Mouse (Mus musculus): Measurements from ENCODE around the gene Fyb2. TPM values are rescaled to one million over a fixed set of nuclear protein-coding genes. Genes with fewer than 3 reads are reported as not detected.

Fyb2 gene
- polyA plus RNA-seq, 1 experiment from 2014 or later = 0.32 TPM

DNA sequence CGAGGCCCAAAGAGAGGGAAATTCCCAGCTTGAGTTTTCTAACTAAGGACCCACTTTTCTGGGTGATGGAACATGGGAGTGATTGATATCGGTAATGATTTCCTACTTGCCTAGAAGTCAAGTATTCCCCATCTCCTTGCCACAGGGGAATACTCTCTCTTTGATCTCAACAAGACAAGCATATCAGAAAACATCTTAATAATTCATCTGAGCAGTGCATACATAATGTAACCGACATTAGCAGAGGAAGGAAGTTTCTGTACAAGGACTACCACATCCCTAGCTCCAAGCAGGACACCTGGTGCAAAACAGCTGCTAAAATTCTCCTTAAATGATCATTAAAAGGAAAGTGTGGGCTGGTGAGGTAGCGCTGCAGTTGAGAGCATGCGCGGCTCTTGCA lies 8.2 kb upstream of the Fyb2 start:
- ATAC-seq (replicated peaks) = peak; percentile 74
- Histone ChIP-seq H3K9me3 (no peaks in the 10 kb centered on the region), H3K4me1 (no peaks in the 10 kb centered on the region), H3K36me3 (replicated peaks) (no peaks in the 10 kb centered on the region), H3K4me2 (no peak overlapping the region), H3K27ac (no peak overlapping the region), H3K27me3 (replicated peaks) (no peaks in the 10 kb centered on the region), H3K4me3 (no peak overlapping the region), H3K9ac (no peak overlapping the region)
- WGBS = 75% methylated on average over 6 of the region's 6 CpGs

DNA sequence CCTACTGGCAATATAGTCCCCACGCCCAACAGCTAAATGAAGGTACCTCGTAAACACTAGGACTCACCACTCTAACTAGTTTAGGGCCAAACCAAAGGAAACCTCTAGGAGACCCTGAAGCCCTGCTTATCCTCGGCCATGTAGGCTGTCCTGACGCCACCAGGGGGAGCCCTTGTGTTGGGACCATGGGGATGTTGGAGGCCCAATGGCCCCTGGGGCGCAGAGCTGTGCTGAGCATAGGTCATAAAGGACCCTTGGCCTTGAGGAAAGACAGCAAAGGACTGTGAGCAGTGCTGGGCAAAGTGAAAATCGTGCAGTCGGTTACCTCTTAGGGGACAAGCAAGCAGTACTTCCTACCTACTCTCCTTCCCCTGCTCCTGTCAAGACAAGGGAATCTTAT lies 1.6 kb upstream of the Fyb2 start:
- Histone ChIP-seq H3K9me3 (no peaks in the 10 kb centered on the region), H3K4me3 (no peak overlapping the region), H3K27ac (no peak overlapping the region), H3K9ac (no peak overlapping the region), H3K4me2 (no peak overlapping the region), H3K27me3 (replicated peaks) (0 out of 2 replicates have a peak, but pooled peaks cover 6% of the 10 kb centered on the region), H3K36me3 (replicated peaks) (no peaks in the 10 kb centered on the region), H3K4me1 (peaks cover 6% of the 10 kb centered on the region)
- ATAC-seq (replicated peaks) = no peak
- 42% methylated on average over 7 of the region's 7 CpGs for WGBS

DNA sequence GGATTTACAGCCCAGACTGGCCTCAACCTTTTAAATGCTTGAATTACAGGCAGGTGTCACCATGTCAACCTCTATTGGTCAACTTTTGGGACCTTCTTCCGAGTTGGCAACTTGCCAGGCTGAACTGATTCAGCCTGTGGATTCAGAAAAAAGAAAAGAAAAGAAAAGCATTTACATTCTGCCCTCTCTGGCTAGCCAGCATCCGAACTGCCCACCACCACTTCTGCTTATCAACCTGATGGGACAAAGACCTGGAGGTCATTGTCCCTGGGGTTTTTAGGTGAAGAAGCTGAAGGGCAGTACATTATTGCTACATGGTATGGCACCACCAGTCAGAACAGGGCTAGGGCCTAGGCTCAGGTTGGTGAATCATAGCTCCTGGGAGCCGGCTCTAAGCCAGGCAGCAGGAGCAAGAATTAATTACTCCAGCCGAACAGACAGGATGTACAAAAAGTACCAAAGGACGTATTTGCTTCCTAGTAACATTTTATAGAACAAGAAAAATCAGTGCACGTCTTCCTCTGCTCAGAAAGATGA lies 1.5 kb downstream of the Fyb2 start:
- Histone ChIP-seq H3K4me2 (no peak overlapping the region), H3K27ac (no peak overlapping the region), H3K36me3 (replicated peaks) (no peaks in the 10 kb centered on the region), H3K27me3 (replicated peaks) (0 out of 2 replicates have a peak, but pooled peaks cover 6% of the 10 kb centered on the region), H3K9ac (no peak overlapping the region), H3K9me3 (no peaks in the 10 kb centered on the region), H3K4me3 (no peak overlapping the region), H3K4me1 (peaks cover 6% of the 10 kb centered on the region)
- 66% methylated on average over 6 of the region's 6 CpGs for WGBS
- ATAC-seq (replicated peaks) = no peak

DNA sequence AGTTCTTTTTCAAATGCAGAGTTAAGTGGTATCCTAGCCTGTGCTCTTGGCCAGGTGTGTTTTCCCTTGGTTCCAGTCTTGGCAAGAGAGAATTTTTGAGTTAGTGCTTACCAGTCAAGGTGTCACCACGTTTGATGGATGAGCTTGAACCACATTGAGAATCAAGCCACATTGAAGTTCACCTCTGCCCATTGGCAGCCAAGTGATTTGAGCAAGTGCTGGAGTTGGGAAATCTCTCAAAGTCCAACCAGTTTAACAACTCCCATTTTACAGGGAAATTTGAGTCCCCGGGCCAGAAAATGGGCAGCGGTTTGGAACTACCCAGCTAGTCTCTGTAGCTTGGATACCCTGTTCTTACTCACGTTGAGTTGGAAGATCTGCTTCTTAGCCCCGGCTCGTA lies 4.8 kb downstream of the Fyb2 start:
- 0 out of 2 replicates have a peak, but pooled peaks cover 3% of the 10 kb centered on the region for H3K27me3 ChIP-seq (replicated peaks)
- no peaks in the 10 kb centered on the region for H3K9me3 ChIP-seq
- peaks cover 6% of the 10 kb centered on the region for H3K4me1 ChIP-seq
- no peak overlapping the region for H3K9ac ChIP-seq
- H3K36me3 ChIP-seq (replicated peaks) = no peaks in the 10 kb centered on the region
- no peak overlapping the region for H3K4me2 ChIP-seq
- no peak for ATAC-seq (replicated peaks)
- no peak overlapping the region for H3K27ac ChIP-seq
- no peak overlapping the region for H3K4me3 ChIP-seq
- WGBS = 87% methylated on average over 6 of the region's 6 CpGs

DNA sequence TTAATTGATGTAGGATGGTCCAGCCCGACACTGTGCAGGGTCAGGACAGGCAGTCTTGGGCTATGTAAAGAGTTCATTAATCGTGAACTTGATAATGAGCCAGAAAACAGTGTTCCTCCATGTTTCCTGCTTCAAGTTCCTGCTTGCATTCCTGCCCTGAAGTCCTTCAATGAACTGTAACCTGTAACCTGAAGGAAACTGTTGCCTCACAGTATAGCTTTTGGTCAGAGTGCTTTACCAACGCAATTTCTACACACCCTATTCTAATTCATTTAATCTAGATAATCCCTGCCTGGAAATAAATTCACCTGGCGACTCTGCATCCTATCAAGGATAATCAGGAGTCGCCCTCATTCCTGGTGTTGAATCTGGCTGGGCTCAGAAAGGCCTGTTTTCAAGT lies 12.1 kb downstream of the Fyb2 start:
- Histone ChIP-seq H3K9me3 (no peaks in the 10 kb centered on the region), H3K4me1 (no peaks in the 10 kb centered on the region), H3K9ac (no peak overlapping the region), H3K27me3 (replicated peaks) (no peaks in the 10 kb centered on the region), H3K36me3 (replicated peaks) (no peaks in the 10 kb centered on the region), H3K4me3 (no peak overlapping the region), H3K27ac (no peak overlapping the region), H3K4me2 (no peak overlapping the region)
- WGBS = 88% methylated on average over 5 of the region's 5 CpGs
- no peak for ATAC-seq (replicated peaks)

DNA sequence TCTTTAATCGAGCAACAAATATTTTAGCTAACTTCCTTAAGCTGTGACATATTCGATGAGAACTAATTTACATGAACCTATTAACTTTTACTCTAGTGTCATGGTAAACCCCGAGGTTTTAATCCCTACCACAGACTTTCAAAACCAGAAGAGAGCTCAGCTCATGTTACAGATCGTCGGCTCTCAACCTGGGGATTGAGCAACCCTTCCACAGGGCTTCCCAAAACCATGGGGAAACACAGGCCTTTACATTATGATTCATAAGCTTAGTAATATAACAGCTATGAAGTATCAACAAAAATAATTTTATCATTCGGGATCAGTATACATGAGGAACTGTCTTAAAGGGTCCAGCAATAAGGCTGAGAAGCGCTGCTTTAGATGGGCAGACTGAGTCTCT lies 15.9 kb downstream of the Fyb2 start:
- Histone ChIP-seq H3K27me3 (replicated peaks) (no peaks in the 10 kb centered on the region), H3K9me3 (no peaks in the 10 kb centered on the region), H3K4me2 (no peak overlapping the region), H3K9ac (no peak overlapping the region), H3K4me1 (no peaks in the 10 kb centered on the region), H3K4me3 (no peak overlapping the region), H3K36me3 (replicated peaks) (no peaks in the 10 kb centered on the region), H3K27ac (no peak overlapping the region)
- no peak for ATAC-seq (replicated peaks)
- WGBS = 85% methylated on average over 7 of the region's 7 CpGs

DNA sequence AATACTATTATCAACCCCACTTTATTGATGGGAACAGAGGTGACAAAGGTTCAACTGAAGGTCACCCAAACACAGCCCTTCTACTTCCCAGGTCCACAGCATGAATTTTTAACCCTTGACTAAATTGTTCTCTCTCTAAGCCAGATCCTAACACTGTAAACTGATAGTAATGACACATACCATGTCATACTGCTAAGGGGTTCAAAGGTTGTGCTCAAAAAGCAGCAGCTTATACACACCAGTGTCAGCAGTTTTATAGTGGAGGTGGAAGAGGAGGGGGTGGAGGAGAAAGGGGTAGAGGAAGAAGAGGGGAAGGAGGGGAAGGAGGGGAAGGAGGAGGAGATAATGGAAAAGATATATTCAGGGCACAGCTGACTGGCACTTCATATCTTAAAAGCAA lies 20.4 kb downstream of the Fyb2 start:
- ATAC-seq (replicated peaks) = no peak
- H3K36me3 ChIP-seq (replicated peaks) = no peaks in the 10 kb centered on the region
- H3K4me3 ChIP-seq = no peak overlapping the region
- H3K27ac ChIP-seq = no peak overlapping the region
- no peak overlapping the region for H3K4me2 ChIP-seq
- H3K9me3 ChIP-seq = no peaks in the 10 kb centered on the region
- H3K27me3 ChIP-seq (replicated peaks) = no peaks in the 10 kb centered on the region
- H3K4me1 ChIP-seq = no peaks in the 10 kb centered on the region
- no peak overlapping the region for H3K9ac ChIP-seq

DNA sequence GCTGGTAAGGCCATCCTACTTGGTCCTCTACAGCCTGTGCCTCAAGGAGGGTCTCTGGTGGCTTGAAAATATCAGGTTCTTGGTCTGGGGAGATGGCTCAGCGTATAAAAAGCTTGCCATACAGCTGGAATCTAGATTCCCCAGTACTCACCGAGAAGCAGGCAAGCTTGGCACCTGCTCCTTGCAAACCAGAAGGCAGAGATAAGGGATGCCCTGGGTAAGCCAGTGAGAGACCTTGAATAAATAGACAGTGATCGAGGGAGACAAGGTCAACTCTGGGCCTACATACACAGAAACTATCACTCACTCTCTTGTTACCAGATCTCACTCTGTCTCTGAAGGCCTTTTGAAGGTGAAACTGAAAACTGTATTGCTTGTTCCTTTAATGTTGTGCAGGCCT lies 21.7 kb downstream of the Fyb2 start:
- H3K9ac ChIP-seq = no peak overlapping the region
- no peak overlapping the region for H3K27ac ChIP-seq
- no peaks in the 10 kb centered on the region for H3K4me1 ChIP-seq
- no peaks in the 10 kb centered on the region for H3K36me3 ChIP-seq (replicated peaks)
- no peaks in the 10 kb centered on the region for H3K9me3 ChIP-seq
- no peak overlapping the region for H3K4me2 ChIP-seq
- ATAC-seq (replicated peaks) = no peak
- no peak overlapping the region for H3K4me3 ChIP-seq
- no peaks in the 10 kb centered on the region for H3K27me3 ChIP-seq (replicated peaks)
- WGBS = 87% methylated on average over 3 of the region's 3 CpGs

DNA sequence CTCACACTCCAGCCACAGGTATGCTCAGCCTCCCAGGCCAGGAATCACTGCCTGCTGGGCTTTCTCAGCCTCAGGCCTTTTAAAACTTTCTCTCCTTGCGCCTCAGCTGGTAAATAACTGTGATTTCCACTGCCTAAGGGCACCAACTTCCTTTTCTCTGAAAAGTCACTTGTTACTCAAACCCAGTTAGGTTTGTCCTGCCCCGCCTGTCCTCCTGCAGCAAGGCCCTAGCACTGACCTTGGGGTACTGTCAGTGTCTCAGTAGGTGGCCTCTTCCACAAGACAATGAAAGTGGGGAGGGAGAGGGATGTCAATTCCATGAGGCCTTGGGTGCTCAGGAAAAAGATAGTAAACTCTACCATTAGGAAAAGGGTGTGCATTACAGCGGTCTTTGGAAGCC lies 22.2 kb downstream of the Fyb2 start:
- Histone ChIP-seq H3K9ac (no peak overlapping the region), H3K4me3 (no peak overlapping the region), H3K4me2 (no peak overlapping the region), H3K9me3 (no peaks in the 10 kb centered on the region), H3K36me3 (replicated peaks) (no peaks in the 10 kb centered on the region), H3K27me3 (replicated peaks) (no peaks in the 10 kb centered on the region), H3K4me1 (no peaks in the 10 kb centered on the region), H3K27ac (no peak overlapping the region)
- WGBS = 87% methylated on average over 3 of the region's 3 CpGs
- no peak for ATAC-seq (replicated peaks)

DNA sequence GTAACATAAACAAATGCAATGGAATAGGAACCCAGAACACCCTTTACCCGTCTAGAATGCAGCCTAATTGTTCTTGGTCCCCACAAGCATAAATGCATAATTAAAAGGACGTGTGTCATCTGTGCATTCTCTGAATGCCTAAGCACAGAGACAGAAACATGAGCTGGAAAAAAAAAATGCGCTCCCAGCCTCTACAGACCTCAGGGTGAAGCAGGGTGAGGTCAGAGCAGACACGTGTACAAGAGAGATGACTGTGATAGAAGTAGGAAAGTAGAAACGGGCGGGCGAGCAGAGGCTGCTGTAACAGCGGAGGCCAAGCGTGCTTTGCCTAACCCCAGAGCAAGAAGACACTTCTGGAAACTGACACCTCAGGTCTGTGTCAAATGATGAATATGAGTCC lies 22.8 kb downstream of the Fyb2 start:
- 70% methylated on average over 9 of the region's 9 CpGs for WGBS
- ATAC-seq (replicated peaks) = no peak

DNA sequence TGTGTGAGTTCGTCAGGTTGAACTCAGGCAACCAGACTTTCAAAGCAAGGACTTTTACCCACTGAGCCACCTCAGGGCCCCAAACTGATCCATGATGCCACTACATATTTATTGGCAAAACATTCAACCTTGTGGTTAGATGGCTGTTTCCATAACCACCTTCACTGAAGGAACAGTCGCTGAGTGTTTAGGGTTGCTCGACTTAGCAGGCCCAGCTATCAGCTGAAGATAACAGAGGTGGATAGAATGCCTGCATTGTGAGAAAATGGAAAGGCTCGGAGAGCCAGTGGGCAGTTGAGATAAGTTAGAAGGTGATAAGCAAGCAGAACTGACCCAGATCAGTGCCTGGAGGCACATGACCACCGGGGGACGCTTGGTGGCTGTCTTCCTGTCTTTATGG lies 26.3 kb downstream of the Fyb2 start:
- no peak for ATAC-seq (replicated peaks)
- H3K4me3 ChIP-seq = no peak overlapping the region
- no peaks in the 10 kb centered on the region for H3K4me1 ChIP-seq
- H3K27ac ChIP-seq = no peak overlapping the region
- 86% methylated on average over 6 of the region's 6 CpGs for WGBS
- H3K9ac ChIP-seq = no peak overlapping the region
- no peak overlapping the region for H3K4me2 ChIP-seq
- H3K9me3 ChIP-seq = no peaks in the 10 kb centered on the region
- H3K27me3 ChIP-seq (replicated peaks) = no peaks in the 10 kb centered on the region
- no peaks in the 10 kb centered on the region for H3K36me3 ChIP-seq (replicated peaks)

More for the DNA sequence above, 22.8 kb downstream of the Fyb2 start:
- Histone ChIP-seq H3K9ac (no peak overlapping the region), H3K4me2 (no peak overlapping the region), H3K4me1 (no peaks in the 10 kb centered on the region), H3K27me3 (replicated peaks) (no peaks in the 10 kb centered on the region), H3K9me3 (no peaks in the 10 kb centered on the region), H3K27ac (no peak overlapping the region), H3K4me3 (no peak overlapping the region), H3K36me3 (replicated peaks) (no peaks in the 10 kb centered on the region)

DNA sequence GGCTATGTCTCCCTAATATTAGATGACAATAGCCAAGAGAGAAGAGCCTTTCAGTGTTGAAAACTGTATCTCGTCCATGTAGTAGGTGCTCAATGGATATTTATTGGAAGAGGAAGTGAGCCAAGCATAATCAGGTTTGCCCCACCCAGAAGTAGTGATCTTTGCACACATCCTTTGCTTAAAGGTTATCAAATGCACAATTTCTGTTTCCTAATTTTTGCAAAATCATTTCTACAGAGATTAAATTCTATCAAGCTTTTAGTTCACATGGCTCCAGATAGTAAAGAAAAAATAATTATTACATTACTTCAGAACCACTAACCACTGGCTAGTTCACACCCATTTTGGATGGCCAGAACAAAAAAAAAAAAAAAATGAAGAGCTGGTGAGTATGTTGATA lies 28.6 kb downstream of the Fyb2 start:
- no peak for ATAC-seq (replicated peaks)
- Histone ChIP-seq H3K4me3 (no peak overlapping the region), H3K4me1 (no peaks in the 10 kb centered on the region), H3K9me3 (no peaks in the 10 kb centered on the region), H3K27me3 (replicated peaks) (no peaks in the 10 kb centered on the region), H3K9ac (no peak overlapping the region), H3K4me2 (no peak overlapping the region), H3K27ac (no peak overlapping the region), H3K36me3 (replicated peaks) (no peaks in the 10 kb centered on the region)
- 84% methylated on average over 1 of the region's 1 CpGs for WGBS

DNA sequence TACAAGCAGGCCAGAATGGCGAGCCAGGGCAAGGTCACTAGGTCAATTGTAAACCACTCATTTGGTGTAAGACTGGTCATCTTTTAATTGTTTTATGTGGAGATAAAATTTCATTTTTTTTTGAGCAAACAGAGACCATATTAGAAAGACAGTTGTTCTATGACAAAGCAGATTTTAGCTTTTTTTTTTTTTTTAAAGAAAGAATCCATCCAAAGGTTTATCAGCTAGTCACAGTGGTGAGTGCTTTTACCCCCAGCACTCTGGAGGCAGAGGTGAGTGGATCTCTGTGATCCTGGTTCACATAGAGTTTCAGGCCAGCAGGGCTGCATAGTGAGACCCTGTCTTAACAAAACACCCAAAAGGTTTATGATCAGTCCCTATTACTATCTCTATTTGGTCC lies 31.2 kb downstream of the Fyb2 start:
- H3K27ac ChIP-seq = no peak overlapping the region
- H3K4me1 ChIP-seq = no peaks in the 10 kb centered on the region
- no peak overlapping the region for H3K4me3 ChIP-seq
- no peak overlapping the region for H3K9ac ChIP-seq
- no peaks in the 10 kb centered on the region for H3K36me3 ChIP-seq (replicated peaks)
- WGBS = 80% methylated on average over 1 of the region's 1 CpGs
- no peak for ATAC-seq (replicated peaks)
- no peaks in the 10 kb centered on the region for H3K27me3 ChIP-seq (replicated peaks)
- no peaks in the 10 kb centered on the region for H3K9me3 ChIP-seq
- no peak overlapping the region for H3K4me2 ChIP-seq

Data from midbrain, embryonic 15.5 days (tissue).